In genomic region chr17:15207182-15208029, GRCm38 (mm10) we compare ENCODE assay signal across 8 mouse cellular contexts.
DNase-seq lines count a peak whose midpoint lies in the region; ATAC-seq and TF ChIP-seq lines count a peak whose summit lies in the region.

No protein-coding gene starts in this region.

- H3K27me3 ChIP-seq in lung, postnatal 0 days (replicated peaks; ENCODE audit: insufficient read depth, low read length), result no peaks in the 10 kb centered on the region
- no peaks in the 10 kb centered on the region for H3K27me3 ChIP-seq in hindbrain, embryonic 16.5 days (replicated peaks; ENCODE audit: control insufficient read depth, insufficient read depth, low read length)
- H3K27me3 ChIP-seq in neural tube, embryonic 15.5 days (replicated peaks), result no peaks in the 10 kb centered on the region

- 51% methylated on average over 24 of the region's 24 CpGs for WGBS in lung, postnatal 0 days
- WGBS in hindbrain, embryonic 16.5 days, result 14% methylated on average over 24 of the region's 24 CpGs
- 21% methylated on average over 24 of the region's 24 CpGs for WGBS in neural tube, embryonic 15.5 days

- no peak for TF ChIP-seq EP300 in lung, postnatal 0 days (IDR thresholded peaks at IDR 0.05)

- DNase-seq in cerebellum, adult 11-12 months, result peak; percentile 10
- DNase-seq in cerebellum, adult 8-10 months, result no peak
- no peak for DNase-seq in lung, postnatal 0 days (ENCODE audit: low spot score)
- DNase-seq in lung, adult 18-20 months, result no peak
- DNase-seq in MN1 (ENCODE audit: low spot score), result no peak
- no peak for DNase-seq in lung, postnatal 36 days

- no peak overlapping the region for H3K4me3 ChIP-seq in lung, postnatal 0 days (ENCODE audit: low read depth, low read length)
- peak overlapping the region; percentile 33 for H3K4me3 ChIP-seq in hindbrain, embryonic 16.5 days (ENCODE audit: low read length)
- peak overlapping the region; percentile 34 for H3K4me3 ChIP-seq in neural tube, embryonic 15.5 days (replicated peaks)

- H3K9ac ChIP-seq in lung, postnatal 0 days (replicated peaks; ENCODE audit: low read depth), result no peak overlapping the region
- H3K9ac ChIP-seq in hindbrain, embryonic 16.5 days (ENCODE audit: low read depth, low read length), result peak overlapping the region; percentile 49
- H3K9ac ChIP-seq in neural tube, embryonic 15.5 days (replicated peaks), result no peak overlapping the region

- H3K4me2 ChIP-seq in lung, postnatal 0 days (replicated peaks; ENCODE audit: low read depth, low read length), result peak overlapping the region; percentile 49; the same call in 1 of the 2 replicates
- peak overlapping the region; percentile 60 for H3K4me2 ChIP-seq in hindbrain, embryonic 16.5 days (ENCODE audit: low read length)
- peak overlapping the region; percentile 62 for H3K4me2 ChIP-seq in neural tube, embryonic 15.5 days

- ATAC-seq in lung, postnatal 0 days, result no peak
- ATAC-seq in hindbrain, embryonic 16.5 days, result peak; percentile 59
- ATAC-seq in neural tube, embryonic 15.5 days (ENCODE audit: low FRiP score), result peak; percentile 27

- H3K9me3 ChIP-seq in lung, postnatal 0 days (ENCODE audit: low read length), result no peaks in the 10 kb centered on the region
- no peaks in the 10 kb centered on the region for H3K9me3 ChIP-seq in hindbrain, embryonic 16.5 days (ENCODE audit: control insufficient read depth, low read length)
- no peaks in the 10 kb centered on the region for H3K9me3 ChIP-seq in neural tube, embryonic 15.5 days (replicated peaks)

- H3K36me3 ChIP-seq in lung, postnatal 0 days (ENCODE audit: insufficient read depth, low read length), result no peaks in the 10 kb centered on the region
- H3K36me3 ChIP-seq in hindbrain, embryonic 16.5 days (ENCODE audit: control insufficient read depth, insufficient read depth, low read length), result no peaks in the 10 kb centered on the region
- H3K36me3 ChIP-seq in neural tube, embryonic 15.5 days, result no peaks in the 10 kb centered on the region

- TF ChIP-seq CTCF in lung, postnatal 0 days (IDR thresholded peaks at IDR 0.05), result no peak

- H3K27ac ChIP-seq in lung, postnatal 0 days (ENCODE audit: low read length), result no peak overlapping the region
- peak overlapping the region; percentile 63 for H3K27ac ChIP-seq in hindbrain, embryonic 16.5 days (ENCODE audit: low read depth, low read length)
- peak overlapping the region; percentile 86 for H3K27ac ChIP-seq in neural tube, embryonic 15.5 days (replicated peaks)

- peaks cover 3% of the 10 kb centered on the region; the same call in 1 of the 2 replicates for H3K4me1 ChIP-seq in lung, postnatal 0 days (ENCODE audit: insufficient read depth, low read depth, low read length)
- peaks cover 10% of the 10 kb centered on the region for H3K4me1 ChIP-seq in hindbrain, embryonic 16.5 days (ENCODE audit: control insufficient read depth, insufficient read depth, low read depth, low read length)
- peaks cover 19% of the 10 kb centered on the region for H3K4me1 ChIP-seq in neural tube, embryonic 15.5 days
